ENCODE assay signal across 15 mouse cellular contexts in the genomic region with DNA sequence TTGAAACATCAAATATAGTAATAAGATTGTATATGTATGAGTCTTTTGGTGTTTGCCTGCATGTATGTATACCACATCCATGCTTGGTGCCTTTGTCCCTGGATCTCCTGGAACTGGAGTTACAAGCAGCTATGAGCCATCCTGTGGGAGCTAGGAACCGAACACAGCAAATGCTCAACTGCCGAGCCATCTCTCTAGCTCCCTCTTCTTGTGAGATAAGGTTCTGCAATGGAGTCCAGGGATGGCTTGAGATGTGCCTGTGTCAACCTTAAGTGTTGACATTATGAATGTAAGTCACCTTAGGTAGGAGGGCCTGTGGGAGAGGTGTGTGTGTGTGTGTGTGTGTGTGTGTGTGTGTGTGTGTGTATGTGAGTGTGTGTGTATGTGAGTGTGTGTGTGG. TPM values are rescaled to one million over a fixed set of nuclear protein-coding genes. Genes with fewer than 3 reads are reported as not detected.
A peak's percentile ranks its signal among the peaks of the same experiment; 100 is the strongest.
DNase-seq lines count a peak whose midpoint lies in the region; ATAC-seq and TF ChIP-seq lines count a peak whose summit lies in the region.
"Had no signal": no experiment of that assay in that cellular context is flagged by ENCODE, and none has a peak within 500 bp of the region (broad histone marks: within the 10 kb centered on the region; RNA-seq: fewer than 3 reads in every experiment).

No protein-coding gene starts in this region.

- in situ Hi-C loops in CH12.LX (cut with MboI; ENCODE audit: low pct_ligation_motif_present, low pct_unique_long_range_greater_than_20kb, low sequenced_read_pairs), result no loop called here

- WGBS in liver, embryonic 11.5 days, result 44% methylated on average over 2 of the region's 2 CpGs
- 20% methylated on average over 2 of the region's 2 CpGs for WGBS in bone marrow, adult 2 months

- TF ChIP-seq RAD21 in CH12.LX (IDR thresholded peaks at IDR 0.05; ENCODE audit: low read depth, low read length), result peak; percentile 34

- no peak overlapping the region for H3K27ac ChIP-seq in liver, embryonic 11.5 days (ENCODE audit: low read depth, low read length)
- H3K27ac ChIP-seq in CH12.LX (ENCODE audit: insufficient read depth, low read depth), result no peak overlapping the region
- no peak overlapping the region for H3K27ac ChIP-seq in bone marrow, adult 2 months (ENCODE audit: control insufficient read depth, insufficient read depth, low read depth, low read length, poor library complexity)
- H3K27ac ChIP-seq: hindbrain, embryonic 15.5 days had no signal

- H3K9ac ChIP-seq in liver, embryonic 11.5 days (ENCODE audit: low read depth, low read length), result no peak overlapping the region
- H3K9ac ChIP-seq in CH12.LX (ENCODE audit: insufficient read depth, low read depth), result no peak overlapping the region
- H3K9ac ChIP-seq: hindbrain, embryonic 15.5 days had no signal

- TF ChIP-seq CTCF in CH12.LX (conservative IDR thresholded peaks at IDR 0.05 in 1 of 2, IDR thresholded peaks at IDR 0.05 in 1 of 2; ENCODE audit: low read depth in 2 of 2, low read length in 2 of 2), result peak in 1 of 2 experiments; percentile 57; a peak in 2 of 4 replicates
- TF ChIP-seq CTCF in bone marrow, adult 2 months (IDR thresholded peaks at IDR 0.05; ENCODE audit: control insufficient read depth, insufficient read depth, low read length), result peak; percentile 47

- TF ChIP-seq POLR2A in CH12.LX (IDR thresholded peaks at IDR 0.05; ENCODE audit: low read depth, low read length), result no peak
- TF ChIP-seq POLR2A in bone marrow, adult 2 months (IDR thresholded peaks at IDR 0.05; ENCODE audit: borderline replicate concordance, control insufficient read depth, low read depth, low read length), result no peak

- TF ChIP-seq EP300 in CH12.LX (IDR thresholded peaks at IDR 0.05; ENCODE audit: low read length), result no peak

- no peak overlapping the region for H3K4me3 ChIP-seq in liver, embryonic 11.5 days (ENCODE audit: low read depth, low read length)
- H3K4me3 ChIP-seq in CH12.LX (replicated peaks in 1 of 3; ENCODE audit: low read depth in 2 of 3, low read length in 2 of 3, poor library complexity in 1 of 3), result no peak overlapping the region
- H3K4me3 ChIP-seq in bone marrow, adult 2 months (replicated peaks; ENCODE audit: control insufficient read depth, low read depth, low read length), result no peak overlapping the region
- H3K4me3 ChIP-seq: hindbrain, embryonic 15.5 days; myocyte had no signal

- H3K4me2 ChIP-seq in liver, embryonic 11.5 days, result no peak overlapping the region
- no peak overlapping the region for H3K4me2 ChIP-seq in CH12.LX (ENCODE audit: insufficient read depth, low read depth, poor library complexity, severe bottlenecking)
- H3K4me2 ChIP-seq: hindbrain, embryonic 15.5 days had no signal

- H3K27me3 ChIP-seq in liver, embryonic 11.5 days (replicated peaks; ENCODE audit: control insufficient read depth, insufficient read depth, low read length), result no peaks in the 10 kb centered on the region
- no peaks in the 10 kb centered on the region for H3K27me3 ChIP-seq in CH12.LX (replicated peaks)
- H3K27me3 ChIP-seq: hindbrain, embryonic 15.5 days had no signal

- H3K9me3 ChIP-seq in liver, embryonic 11.5 days (ENCODE audit: control insufficient read depth, low read length), result no peaks in the 10 kb centered on the region
- no peaks in the 10 kb centered on the region for H3K9me3 ChIP-seq in CH12.LX (replicated peaks; ENCODE audit: low read length)
- H3K9me3 ChIP-seq: hindbrain, embryonic 15.5 days had no signal

- no peak for ATAC-seq in liver, embryonic 11.5 days (replicated peaks; ENCODE audit: low FRiP score)
- ATAC-seq in monocyte, adult 5-6 weeks (replicated peaks; ENCODE audit: insufficient number of reproducible peaks, low FRiP score, low TSS enrichment, poor library complexity, severe bottlenecking), result peak; percentile 77

- DNase-seq in liver (peak; percentile 36), CH12.LX (ENCODE audit: extremely low read depth) (peak; percentile 32)
- DNase-seq in liver, embryonic 11.5 days (ENCODE audit: low spot score), result no peak
- no peak for DNase-seq in ovary, adult 18-20 months (ENCODE audit: low spot score)
- DNase-seq in kidney, postnatal 10 days, result no peak
- DNase-seq in right cerebral cortex, postnatal 14 days, result no peak
- DNase-seq: cerebellum, adult 9-10 months; heart, adult 11 months; layer of hippocampus, postnatal 36 days; lung, postnatal 10 days; right cerebral cortex, postnatal 25 days had no signal

- peaks cover 37% of the 10 kb centered on the region for H3K4me1 ChIP-seq in liver, embryonic 11.5 days (replicated peaks; ENCODE audit: control insufficient read depth, insufficient read depth, low read length)
- peaks cover 4 to 19% of the 10 kb centered on the region in 2 experiments for H3K4me1 ChIP-seq in CH12.LX (ENCODE audit: control insufficient read depth in 1 of 2, insufficient read depth in 2 of 2)
- peaks cover 4% of the 10 kb centered on the region; the same call in 1 of the 2 replicates for H3K4me1 ChIP-seq in bone marrow, adult 2 months (ENCODE audit: control insufficient read depth, insufficient read depth, low read length)

- peaks cover 14% of the 10 kb centered on the region for H3K36me3 ChIP-seq in liver, embryonic 11.5 days (ENCODE audit: control insufficient read depth, insufficient read depth, low read length)
- H3K36me3 ChIP-seq in CH12.LX (replicated peaks in 1 of 2; ENCODE audit: control insufficient read depth in 1 of 2, insufficient read depth in 1 of 2, low read length in 1 of 2), result peaks cover 0 to 24% of the 10 kb centered on the region in 2 experiments

- 0 out of 2 replicates have a peak, but pooled peaks cover 5% of the 10 kb centered on the region for H3K79me2 ChIP-seq in CH12.LX (replicated peaks; ENCODE audit: control insufficient read depth, extremely low read depth, insufficient read depth, poor library complexity, severe bottlenecking)

- dilution Hi-C loops in CH12.LX (cut with MboI; ENCODE audit: extremely low pct_ligation_motif_present, extremely low pct_unique_long_range_greater_than_20kb, low sequenced_read_pairs), result no loop called here

TF ChIP-seq in CH12.LX, 34 proteins besides CTCF, POLR2A, EP300 and RAD21:
- TF ChIP-seq SMC3 (IDR thresholded peaks at IDR 0.05; ENCODE audit: low read depth, low read length), result peak; percentile 31
- no peak for TF ChIP-seq MAZ (IDR thresholded peaks at IDR 0.05; ENCODE audit: low read depth, low read length)

RNA-seq across cellular contexts. Expression of a gene that starts 6.8 kb away (rescaled TPM):
- polyA plus RNA-seq in liver, embryonic 11.5 days (2014; fragmentation: Nextera tagmentation; extraction: Ambion mirVana), result 1,813 and 1,952 TPM in 2 replicates
- total RNA-seq in CH12.LX (2012; rRNA removed), result 263 and 292 TPM in 2 replicates
- total RNA-seq in CH12.LX (2014; rRNA removed), result 342 and 353 TPM in 2 replicates
- polyA plus RNA-seq in CH12.LX (2012; ENCODE audit: insufficient read length, low read depth), result 397 TPM in 2 replicates
- 886 and 890 TPM in 2 replicates for polyA plus RNA-seq in bone marrow, adult 2 months (2011; ENCODE audit: insufficient read depth, insufficient read length, low replicate concordance, missing spikeins)
- total RNA-seq in monocyte, adult 5-6 weeks (2017), result 103 to 180 TPM (median 116 TPM) in 3 replicates

RNA-seq across cellular contexts. Expression of a gene that starts 8.7 kb away (rescaled TPM):
- 241 and 245 TPM in 2 replicates for polyA plus RNA-seq in liver, embryonic 11.5 days (2014; fragmentation: Nextera tagmentation; extraction: Ambion mirVana)
- total RNA-seq in CH12.LX (2012; rRNA removed), result 117 and 129 TPM in 2 replicates
- total RNA-seq in CH12.LX (2014; rRNA removed), result 187 and 189 TPM in 2 replicates
- polyA plus RNA-seq in CH12.LX (2012; ENCODE audit: insufficient read length, low read depth), result 319 and 325 TPM in 2 replicates
- polyA plus RNA-seq in bone marrow, adult 2 months (2011; ENCODE audit: insufficient read depth, insufficient read length, low replicate concordance, missing spikeins), result 128 and 173 TPM in 2 replicates
- 510 to 713 TPM (median 673 TPM) in 3 replicates for total RNA-seq in monocyte, adult 5-6 weeks (2017)

RNA-seq across cellular contexts. Expression of a gene that starts 16.4 kb away (rescaled TPM):
- 10.2 and 10.5 TPM in 2 replicates for polyA plus RNA-seq in liver, embryonic 11.5 days (2014; fragmentation: Nextera tagmentation; extraction: Ambion mirVana)
- total RNA-seq in CH12.LX (2012; rRNA removed) (44.3 and 68.1 TPM in 2 replicates), CH12.LX (2014; rRNA removed) (35.4 and 35.6 TPM in 2 replicates)
- polyA plus RNA-seq in CH12.LX (2012; ENCODE audit: insufficient read length, low read depth), result 31.5 and 40.1 TPM in 2 replicates
- 5.4 and 20.0 TPM in 2 replicates for polyA plus RNA-seq in bone marrow, adult 2 months (2011; ENCODE audit: insufficient read depth, insufficient read length, low replicate concordance, missing spikeins)
- 4.9 to 6.0 TPM (median 5.2 TPM) in 3 replicates for total RNA-seq in monocyte, adult 5-6 weeks (2017)

RNA-seq across cellular contexts. Expression of a gene that starts 37.2 kb away (rescaled TPM):
- polyA plus RNA-seq in liver, embryonic 11.5 days (2014; fragmentation: Nextera tagmentation; extraction: Ambion mirVana), result 0.73 and 0.85 TPM in 2 replicates
- total RNA-seq in CH12.LX (2012; rRNA removed), result 0.04 TPM in 1 of 2 replicates, not detected in the other
- 0.31 and 0.34 TPM in 2 replicates for total RNA-seq in CH12.LX (2014; rRNA removed)
- polyA plus RNA-seq in CH12.LX (2012; ENCODE audit: insufficient read length, low read depth), result 0.65 and 1.1 TPM in 2 replicates
- polyA plus RNA-seq in bone marrow, adult 2 months (2011; ENCODE audit: insufficient read depth, insufficient read length, low replicate concordance, missing spikeins), result 3.2 and 6.7 TPM in 2 replicates
- 3.6 to 28.2 TPM (median 24.8 TPM) in 3 replicates for total RNA-seq in monocyte, adult 5-6 weeks (2017)
- polyA plus RNA-seq: myocyte had no signal

Comparison
In these comparisons a context has a peak if more than half of its experiments do, and no peak if none do; other contexts are left out.
1. DNase-seq: peak in liver (single experiment) and CH12.LX (single experiment); none in liver, embryonic 11.5 days (single experiment), ovary, adult 18-20 months (single experiment), kidney, postnatal 10 days (single experiment) and right cerebral cortex, postnatal 14 days (single experiment).